Mouse (Mus musculus) urinary bladder, adult 2 months (tissue): ENCODE measurements at regions not wholly inside any gene's neighbourhood (a gene's known extent, or its start where the extent isn't known, plus 50 kb on each side); places are given as distances from the start of the nearest gene placed in this dataset.

Source experiments
- DNase-seq: peaks from one replicate; pipeline ENCODE4 v3.0.0; 2022; ENCODE audit warnings: low spot score

DNA sequence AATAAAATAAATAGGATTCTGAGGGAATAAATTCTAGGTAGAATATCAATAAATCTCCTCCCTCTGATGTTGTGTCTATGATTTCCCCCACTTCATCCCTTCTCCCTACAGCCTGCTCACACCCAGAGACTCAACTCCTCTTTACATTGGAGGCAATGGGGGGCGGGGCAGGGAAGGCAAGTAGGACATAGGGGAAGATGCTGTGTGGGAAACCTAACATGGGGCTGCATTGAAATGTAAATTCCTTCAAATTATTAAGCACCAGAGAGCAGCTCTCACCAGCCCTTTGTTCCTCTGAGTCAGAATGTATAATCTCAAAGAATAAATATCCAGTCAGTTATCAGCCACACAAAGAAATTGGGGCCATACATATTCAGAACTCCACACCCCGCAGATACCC lies 91.6 kb downstream of the Nuf2 start:
- DNase-seq, result no peak

DNA sequence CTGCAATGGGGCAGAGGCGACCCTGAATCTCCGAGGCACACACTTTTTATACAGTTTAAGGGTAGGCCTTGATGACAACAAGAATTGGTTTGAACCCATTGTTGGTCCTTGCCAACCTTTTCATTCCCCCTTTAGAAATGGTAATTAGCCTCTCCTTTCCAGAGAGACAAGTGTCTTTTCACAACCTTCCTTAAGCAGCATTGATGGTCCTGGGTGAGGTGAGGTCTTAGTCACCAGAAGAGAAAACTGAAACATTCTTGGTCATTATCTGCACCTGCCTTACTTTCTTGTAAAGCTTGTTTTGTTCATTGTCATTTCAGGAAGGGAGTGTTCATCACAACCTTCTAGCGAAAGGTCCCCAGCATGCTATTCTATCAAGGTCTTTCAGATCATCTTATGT lies 93.3 kb downstream of the Nuf2 start:
- DNase-seq, result no peak

DNA sequence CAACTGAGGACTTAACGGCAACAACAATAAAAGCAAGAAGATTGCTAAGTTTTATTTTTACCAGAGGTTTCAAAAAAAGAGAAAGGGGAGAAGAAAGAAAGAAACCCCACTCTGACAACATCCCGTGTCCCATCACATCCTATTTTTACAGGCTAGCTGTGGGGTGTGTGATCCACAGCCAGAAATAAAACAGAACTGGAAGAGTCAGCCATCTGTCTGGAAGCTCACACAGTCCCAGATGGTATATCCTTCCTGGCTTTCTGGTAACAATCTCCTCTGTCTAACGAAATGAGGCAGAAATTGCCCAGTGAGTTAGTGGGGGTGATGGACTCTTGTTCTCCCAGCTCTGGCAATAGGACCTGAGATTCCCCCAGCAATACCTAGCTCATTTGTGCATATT lies 108.9 kb downstream of the Nuf2 start:
- no peak for DNase-seq

DNA sequence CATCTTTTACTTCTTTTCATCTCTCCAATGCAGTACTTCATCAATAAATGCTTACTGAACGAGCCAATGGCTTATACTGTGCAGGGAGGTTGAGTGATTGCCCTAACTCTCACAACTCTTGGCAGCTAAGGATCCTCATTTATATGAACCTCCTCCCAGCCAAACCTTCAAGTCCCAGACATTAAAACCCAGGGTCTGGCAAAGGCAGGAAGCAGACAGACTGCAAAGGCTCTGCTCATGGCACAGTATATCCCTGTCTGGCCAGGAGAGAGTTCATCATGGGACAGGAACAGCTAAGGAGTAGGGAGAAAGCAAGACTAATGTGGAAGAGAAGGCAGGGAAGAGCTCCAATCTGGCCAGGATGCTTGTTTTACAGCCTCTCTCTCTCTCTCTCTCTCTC lies 109.6 kb downstream of the Nuf2 start:
- DNase-seq, result no peak

DNA sequence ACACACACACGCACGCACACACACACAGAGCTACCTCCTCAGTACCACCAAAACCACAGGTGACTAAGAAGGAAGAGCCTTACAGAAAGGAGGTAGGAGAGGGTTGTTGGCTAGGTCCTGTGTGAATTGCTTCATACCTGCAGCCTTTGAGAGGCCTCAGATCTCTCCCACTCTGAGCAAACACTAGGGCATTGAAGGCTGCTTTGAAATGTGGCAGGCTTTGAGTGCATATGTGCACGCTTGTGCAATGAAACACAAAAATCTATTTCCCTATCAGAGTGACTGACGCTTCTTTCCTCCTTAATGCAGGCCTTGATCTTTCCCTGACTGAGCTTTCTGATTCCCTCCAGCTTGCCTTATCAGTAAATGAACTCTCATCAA lies 112.6 kb downstream of the Nuf2 start:
- no peak for DNase-seq

DNA sequence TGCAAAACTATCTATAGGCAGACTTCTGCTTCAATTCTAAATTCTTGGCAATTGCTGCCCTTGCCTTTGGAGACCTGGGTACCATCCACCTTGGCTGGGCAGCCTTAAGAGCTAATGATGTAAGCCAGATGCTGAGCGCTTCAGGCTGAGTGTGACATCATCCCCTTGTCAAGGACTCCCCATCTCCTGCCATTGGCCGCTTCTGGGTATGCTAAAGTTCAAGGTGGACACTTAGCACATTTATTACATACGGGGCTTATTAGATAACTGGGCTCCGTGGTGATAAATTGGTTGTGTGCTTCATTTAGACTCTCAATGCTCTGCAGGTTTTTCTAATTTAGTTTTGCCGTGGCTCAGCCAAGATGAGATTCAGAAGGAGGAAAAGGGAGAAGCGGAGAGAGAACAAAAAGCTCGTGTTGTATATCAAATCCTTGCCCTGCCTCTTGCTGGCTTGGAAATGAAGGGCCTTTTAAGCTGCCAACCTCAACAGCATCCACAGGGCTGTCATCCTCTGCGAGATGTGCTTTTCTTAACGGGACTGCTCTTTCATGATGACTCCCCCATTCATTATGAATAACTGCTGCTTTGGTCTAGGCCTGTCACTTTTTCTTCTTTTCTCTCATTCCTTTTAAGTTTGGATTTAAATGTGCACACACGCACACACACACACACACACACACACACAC lies 113.1 kb downstream of the Nuf2 start:
- no peak for DNase-seq

DNA sequence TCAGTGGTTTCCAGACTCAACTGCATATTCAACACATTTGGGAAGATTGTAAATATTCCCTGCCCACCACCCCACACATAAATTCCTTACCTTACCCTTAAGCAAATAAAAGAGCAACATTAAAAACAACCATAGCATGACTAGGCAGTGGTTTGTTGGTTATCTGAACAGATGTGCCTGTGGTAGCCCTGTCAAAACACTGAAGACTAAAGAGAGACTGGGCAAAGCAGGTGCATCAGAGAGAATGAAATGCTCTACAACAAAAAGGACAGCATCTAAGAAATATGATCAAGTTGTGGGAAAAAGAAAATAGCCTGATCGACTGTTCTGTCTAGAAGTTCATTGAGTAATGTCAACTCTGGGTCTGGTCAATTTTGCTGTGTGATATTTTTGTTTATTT lies 114.6 kb downstream of the Nuf2 start:
- no peak for DNase-seq

DNA sequence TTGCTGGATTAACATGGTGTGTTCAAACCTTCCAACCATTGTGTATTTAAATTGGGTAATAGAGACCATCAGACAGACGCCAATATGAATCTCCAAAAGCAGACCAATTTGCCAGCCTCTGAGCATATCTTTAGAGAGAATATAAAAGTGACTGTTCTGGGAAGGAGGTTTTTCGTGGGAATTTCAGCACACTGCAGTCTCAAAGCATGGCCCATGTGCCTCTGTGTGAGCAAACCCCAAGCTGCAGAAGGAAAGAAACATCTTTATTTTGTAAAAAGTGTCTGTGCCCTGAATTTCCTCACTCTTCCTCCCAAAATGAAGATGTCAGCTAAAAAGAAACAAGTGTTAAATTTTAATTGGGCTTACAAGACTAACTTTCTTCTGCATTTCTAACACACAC lies 123.1 kb downstream of the Nuf2 start:
- DNase-seq, result no peak

DNA sequence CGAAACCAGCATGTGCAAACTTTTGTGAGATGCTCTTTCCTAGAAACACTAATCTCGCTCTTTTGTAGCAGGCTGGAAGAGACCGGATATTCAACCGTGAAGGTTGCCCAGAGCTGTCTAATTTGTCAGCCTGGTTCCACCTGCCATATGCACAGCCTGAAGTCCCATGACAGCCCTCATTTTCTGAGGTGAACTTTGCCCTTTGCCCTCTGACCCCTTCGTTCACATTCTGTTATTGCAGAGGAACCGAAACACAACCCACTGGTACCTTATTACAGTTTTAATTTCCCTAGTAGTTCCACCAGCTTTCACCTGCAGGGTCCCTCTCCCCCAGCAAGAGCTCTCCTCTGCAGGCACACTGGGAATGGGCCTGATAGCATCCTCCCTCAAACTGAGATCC lies 130.4 kb downstream of the Nuf2 start:
- no peak for DNase-seq

DNA sequence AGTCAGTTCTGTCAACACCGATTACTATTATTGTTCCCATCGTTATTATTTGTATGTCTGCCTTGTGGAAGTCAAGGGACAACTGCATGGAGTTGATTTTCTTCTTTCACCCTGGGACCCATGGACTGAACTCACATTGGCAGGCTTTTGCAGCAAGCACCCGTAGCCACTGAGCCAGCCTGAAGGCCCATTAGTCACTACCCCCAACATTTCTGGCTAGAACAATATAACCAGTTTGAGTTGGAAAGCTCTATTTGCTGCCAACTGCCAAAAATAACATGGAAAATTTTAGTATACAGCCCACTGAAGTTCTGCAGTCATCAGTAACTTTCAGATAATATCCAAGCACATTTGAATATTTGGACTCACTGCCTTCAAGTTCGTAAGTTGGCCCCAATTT lies 133.9 kb downstream of the Nuf2 start:
- no peak for DNase-seq

DNA sequence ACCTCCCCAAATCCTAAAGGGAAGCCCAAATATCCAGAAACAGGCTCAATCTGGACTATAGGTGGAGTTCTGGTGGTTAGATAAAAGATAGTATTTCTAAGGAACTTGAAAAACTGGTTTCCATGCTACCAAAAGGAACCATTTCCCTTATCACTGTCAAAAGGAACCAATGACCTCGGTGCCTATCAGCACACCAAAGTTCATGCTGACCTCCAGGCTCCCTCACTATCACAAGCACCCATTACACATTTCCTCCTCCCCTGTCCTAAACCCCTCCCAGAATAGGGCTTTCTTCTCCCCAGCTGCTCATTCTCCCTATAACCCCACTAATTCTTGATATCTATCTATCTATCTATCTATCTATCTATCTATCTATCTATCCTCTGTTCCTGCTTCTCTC lies 144.2 kb downstream of the Nuf2 start:
- DNase-seq, result no peak

DNA sequence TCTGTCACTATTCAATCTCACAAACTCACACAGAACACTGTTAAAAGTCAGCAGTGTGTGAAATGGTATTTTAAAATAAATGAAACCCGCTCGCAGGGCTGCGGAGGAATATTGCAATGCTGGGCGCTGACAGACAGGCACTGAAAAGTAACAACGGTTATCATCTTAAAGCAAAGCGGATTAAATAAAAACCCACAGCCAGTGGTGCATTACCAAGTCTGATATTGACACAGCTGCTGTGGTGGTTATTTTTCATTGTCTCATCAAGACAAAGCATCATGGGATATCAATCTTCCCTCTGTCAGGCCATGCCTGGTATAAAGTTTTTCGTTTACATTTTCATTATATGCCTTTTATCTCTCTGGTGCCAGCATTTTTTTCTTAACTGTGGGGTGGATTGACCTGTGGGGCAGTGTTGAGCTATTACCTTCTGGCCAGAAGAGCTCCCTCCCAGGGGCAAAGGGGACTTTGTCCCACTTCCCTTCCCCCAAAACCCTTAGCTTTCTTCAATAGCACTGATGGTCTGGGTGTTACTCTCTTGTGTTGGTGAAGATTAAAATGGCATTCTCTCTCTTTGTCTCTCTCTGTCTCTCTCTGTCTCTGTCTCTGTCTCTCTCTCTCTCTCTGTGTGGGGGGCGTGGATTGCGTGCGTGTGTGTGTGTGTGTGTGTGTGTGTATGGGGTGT lies 145.4 kb downstream of the Nuf2 start:
- DNase-seq, result no peak

DNA sequence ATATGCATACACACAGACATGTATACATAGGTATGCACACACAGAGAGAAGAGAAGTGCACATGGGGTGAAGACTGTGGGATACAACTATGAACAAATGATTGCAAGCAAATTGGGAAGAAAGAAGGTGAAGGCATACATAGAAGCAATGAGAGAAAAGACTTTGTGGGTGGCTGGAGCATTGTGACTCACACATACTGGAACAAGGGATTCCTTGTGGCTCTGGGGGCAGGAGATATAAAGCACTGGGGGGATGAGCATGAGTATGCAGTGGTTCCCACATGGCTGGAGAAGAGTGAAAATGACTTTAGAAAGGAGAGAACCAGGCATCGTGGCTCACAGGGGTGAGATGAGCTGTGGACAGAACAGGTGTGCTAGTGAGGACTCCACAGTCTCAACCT lies 156.6 kb downstream of the Nuf2 start:
- DNase-seq, result no peak

DNA sequence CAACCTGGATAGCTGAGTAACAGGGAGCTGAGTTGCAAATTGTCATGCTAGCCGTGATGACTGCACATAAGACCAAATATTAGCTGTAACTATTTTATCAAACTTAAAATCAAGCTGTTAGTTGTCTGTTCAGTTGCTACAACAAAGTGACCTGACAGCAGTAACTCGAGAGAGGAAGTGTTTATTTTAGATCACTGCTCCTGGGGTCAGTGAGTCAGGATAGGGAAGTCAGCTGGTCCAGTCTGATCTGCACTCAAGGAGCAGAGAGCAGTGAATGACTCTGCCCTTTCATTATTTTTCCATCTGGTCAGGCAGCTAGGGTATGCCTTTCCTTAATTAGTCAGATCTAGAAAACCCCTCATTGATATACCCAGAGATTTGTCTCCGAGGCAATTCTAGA lies 162.5 kb downstream of the Nuf2 start:
- DNase-seq, result no peak

DNA sequence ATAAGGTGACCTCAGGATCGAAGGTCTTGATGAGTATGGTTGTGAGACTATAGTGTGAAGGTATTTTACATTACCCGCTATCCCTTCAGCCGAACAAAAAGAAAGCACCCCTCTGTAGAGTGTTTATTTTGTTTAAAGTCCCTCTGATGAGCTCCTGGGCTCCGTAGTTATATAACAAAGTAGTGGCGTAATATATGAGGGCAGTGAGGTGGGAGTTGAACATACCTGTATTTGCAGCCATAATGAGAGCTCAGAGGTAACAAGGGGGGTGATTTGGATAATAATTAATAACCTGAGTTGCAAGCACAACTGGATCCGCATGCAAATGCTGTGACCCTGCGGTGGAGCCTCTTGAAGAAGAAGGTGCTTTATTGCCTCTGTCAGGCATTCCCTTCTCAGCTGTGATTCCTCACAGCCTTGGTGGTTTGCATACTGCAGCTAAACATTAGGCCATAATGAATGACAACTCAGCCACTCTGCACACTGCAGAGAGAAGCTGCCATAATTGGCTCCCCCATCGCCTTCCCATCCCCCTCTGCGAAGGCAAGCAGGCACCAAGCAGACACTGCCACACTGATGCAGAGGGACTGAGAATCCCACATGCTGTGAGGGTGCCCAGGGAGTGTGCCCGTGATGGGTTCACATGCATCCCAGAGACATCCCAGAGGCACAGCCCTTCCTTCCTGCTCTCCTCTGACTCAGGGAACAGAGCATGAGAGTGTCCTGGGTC lies 163.3 kb downstream of the Nuf2 start:
- DNase-seq, result no peak

DNA sequence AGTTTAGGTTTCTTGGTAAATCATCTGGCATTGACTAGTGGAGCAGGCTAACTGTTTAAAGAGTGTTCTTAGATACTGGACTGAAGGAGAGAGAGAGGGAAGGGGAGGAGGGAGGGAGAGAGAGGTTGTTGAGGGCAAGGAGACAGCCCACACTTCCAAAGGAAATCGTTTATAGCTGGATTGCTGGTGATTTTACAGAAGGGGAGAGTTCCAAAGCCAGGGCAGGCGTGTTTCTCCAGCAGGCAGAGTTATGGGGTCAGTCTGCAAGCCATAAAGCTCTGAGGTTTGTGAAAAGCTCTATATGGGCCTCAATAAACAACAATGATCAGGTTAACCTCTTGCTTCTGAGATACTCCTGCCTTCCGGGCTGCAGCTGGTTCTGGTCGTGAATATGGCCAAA lies 163.9 kb downstream of the Nuf2 start:
- no peak for DNase-seq

DNA sequence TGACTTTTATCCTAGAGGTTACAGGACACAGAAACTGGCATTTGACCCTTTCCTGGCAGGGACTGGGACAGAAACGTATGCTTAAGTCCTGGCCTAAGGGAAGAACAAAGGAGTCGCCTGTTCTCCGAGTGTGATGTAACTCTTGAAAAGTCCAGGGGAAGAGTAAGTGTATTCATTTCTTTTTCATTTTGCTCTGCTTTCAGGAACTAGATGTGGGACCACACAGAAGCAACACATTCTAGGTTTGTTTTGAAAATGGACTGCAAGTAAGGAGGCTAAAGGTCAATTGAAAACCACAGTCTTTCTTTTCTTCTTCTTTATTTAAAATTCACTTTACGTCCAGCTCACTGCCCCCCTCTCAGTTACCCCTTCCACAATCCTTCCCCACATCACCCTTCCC lies 168.7 kb downstream of the Nuf2 start:
- DNase-seq, result no peak

DNA sequence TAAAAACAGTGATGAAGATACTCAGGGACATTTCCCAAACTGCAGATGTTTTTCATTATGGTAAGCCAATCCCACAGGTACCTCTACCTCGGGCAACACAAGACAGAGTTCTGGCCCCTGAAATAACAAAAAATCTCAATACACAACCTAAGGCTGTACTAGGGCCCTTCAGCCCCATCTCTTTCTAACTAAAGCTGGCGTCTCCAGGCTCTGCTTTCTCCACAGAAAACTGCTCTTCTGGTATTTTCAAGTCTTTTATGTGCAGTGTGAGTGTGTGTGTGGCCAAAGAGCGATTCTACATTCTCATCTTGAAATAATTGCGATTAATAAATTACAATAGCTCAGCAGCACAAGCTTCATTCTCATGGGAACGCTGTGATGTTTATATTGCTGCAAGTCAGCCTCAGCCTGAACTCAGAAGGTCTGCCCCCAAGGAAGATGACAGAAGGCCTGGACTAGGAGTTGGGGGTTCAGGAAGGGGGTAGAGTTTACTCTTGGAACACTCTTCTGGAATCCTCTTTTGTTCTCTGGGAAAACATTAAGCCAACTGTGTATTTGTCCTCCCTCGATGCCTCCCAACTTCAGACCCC lies 173.5 kb downstream of the Nuf2 start:
- DNase-seq, result no peak

DNA sequence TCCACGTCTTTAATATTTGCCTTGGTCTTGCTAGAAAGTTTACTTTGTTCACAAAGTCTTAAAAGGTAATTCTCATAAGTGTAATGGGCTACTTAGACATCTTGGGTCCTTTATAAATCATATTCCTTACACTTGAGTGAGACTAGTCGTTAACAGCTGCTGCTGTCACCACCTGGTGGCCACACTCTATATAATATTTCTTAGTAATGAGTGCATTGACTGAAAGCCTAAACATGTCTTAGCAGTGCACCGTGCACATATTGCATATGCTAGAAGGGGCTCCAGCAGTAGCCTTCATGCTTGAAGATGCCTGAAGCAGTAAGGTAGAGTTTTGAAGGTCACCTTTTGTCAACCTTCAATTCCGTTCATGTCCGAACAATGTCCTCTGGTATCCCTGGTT lies 177.2 kb downstream of the Nuf2 start:
- DNase-seq, result no peak

DNA sequence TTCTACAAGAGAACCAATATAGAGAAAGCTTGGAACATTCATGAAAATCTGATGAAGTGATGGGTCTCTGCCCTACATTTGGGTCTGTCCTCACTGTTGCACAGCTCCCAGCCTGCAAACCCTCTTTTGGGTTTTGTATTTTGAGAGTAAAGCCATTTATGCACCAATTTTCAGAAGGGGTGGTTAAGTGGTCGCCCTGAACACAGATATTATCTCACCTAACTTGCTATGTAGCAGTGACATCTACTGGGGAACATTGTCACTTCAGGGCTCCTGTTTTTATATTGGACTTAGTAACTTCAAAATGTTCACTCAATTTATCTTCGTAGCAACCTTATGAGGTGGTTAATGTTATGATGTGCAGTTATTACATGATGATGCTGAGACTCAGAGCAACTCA lies 183.6 kb downstream of the Nuf2 start:
- no peak for DNase-seq

DNA sequence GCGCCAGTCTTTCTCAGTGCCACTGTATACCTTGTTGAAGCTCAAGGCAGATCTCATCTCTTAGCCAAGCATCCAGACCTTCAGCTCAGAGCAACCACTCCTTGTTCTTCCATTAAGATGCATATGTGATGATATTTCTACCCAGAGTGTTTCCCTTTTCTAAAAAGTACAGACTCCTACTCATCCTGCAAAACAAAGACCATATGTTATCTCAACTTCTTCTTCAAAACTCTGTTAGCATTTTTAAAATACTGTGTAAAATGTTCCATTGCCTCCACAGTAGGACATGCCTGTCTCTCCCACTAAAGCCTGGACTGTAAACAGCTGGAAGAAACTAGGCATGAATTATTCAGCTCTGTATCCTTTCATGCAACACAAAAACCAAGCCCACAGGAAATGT lies 184.4 kb downstream of the Nuf2 start:
- DNase-seq, result no peak

DNA sequence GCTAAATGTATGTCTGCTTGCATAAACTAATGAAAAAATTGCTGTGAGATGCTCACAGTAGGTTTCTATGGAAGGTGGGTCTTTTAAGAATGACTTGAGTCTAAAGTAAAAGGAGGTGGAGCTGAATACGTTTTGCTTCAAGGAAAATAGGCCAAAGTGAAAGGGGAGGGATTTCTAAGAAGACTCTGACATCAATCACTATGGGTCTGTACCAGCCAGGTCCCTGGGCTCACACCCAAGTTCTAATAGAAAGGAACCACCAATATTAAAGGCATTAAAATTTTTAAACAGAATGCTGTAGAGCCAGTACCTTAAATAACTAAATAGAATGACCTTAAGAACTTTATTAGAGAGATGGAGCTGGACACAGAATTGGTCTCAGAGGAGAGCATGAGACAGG lies 190.1 kb downstream of the Nuf2 start:
- no peak for DNase-seq

DNA sequence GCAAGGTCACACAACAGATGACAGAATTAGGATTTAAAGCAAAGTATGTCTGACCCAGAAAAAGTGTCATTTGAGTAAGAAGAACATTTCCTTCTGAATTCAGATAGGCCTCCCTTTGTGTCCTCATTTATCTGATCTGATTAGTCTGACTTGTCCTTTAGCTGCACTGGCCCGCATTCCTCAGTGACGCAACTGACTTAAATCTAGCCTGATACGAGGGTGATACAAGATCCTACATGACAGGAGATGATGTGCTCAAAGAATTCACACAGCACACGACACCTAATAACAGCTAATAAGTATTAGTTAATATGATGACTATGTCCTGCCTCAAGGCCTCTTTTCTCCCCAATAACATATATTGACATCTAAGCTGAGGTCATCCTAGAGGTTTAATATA lies 192.8 kb downstream of the Nuf2 start:
- DNase-seq, result no peak
